Mouse (Mus musculus) liver, embryonic 12.5 days (tissue): ENCODE data around the gene Rhbdf2. TPM values are rescaled to one million over a fixed set of nuclear protein-coding genes. Genes with fewer than 3 reads are reported as not detected.

Source experiments
- ATAC-seq: fragments of 200-750 bp; cut with Nextera tagmentation; 2 replicates; pipeline ENCODE4 v1.8.0; 2017; ENCODE audit warnings: moderate number of reproducible peaks, mild to moderate bottlenecking, moderate library complexity
- H3K27ac ChIP-seq: fragments of 300-500 bp; sonication (generic); 2 replicates; pipeline ENCODE4 v1.5.1; 2016; ENCODE audit warnings: mild to moderate bottlenecking
- H3K27me3 ChIP-seq: fragments of 300-500 bp; sonication (generic); replicated peaks from 2 replicates; pipeline ENCODE4 v1.6.1; 2016; ENCODE audit warnings: mild to moderate bottlenecking, moderate library complexity
- H3K36me3 ChIP-seq: fragments of 300-500 bp; sonication (generic); 2 replicates; pipeline ENCODE4 v1.6.1; 2016; ENCODE audit warnings: mild to moderate bottlenecking, moderate library complexity
- H3K4me1 ChIP-seq: fragments of 300-500 bp; sonication (generic); 2 replicates; pipeline ENCODE4 v1.6.1; 2016
- H3K4me2 ChIP-seq: fragments of 300-500 bp; sonication (generic); 2 replicates; pipeline ENCODE4 v1.6.1; 2016; ENCODE audit warnings: mild to moderate bottlenecking, moderate library complexity
- H3K4me3 ChIP-seq: fragments of 300-500 bp; sonication (generic); 2 replicates; pipeline ENCODE4 v1.5.1; 2016; ENCODE audit warnings: mild to moderate bottlenecking, moderate library complexity
- H3K9ac ChIP-seq: fragments of 300-500 bp; sonication (generic); 2 replicates; pipeline ENCODE4 v1.6.1; 2016; ENCODE audit warnings: mild to moderate bottlenecking, moderate library complexity
- H3K9me3 ChIP-seq: fragments of 300-500 bp; sonication (generic); replicated peaks from 2 replicates; pipeline ENCODE4 v1.6.1; 2016; ENCODE audit warnings: mild to moderate bottlenecking, moderate library complexity
- WGBS: fragments of 180-500 bp; shearing (Covaris S2); methylation state at CpG from one replicate; pipeline ENCODE4 v1.1.7; 2016; ENCODE audit not compliant: insufficient replicate concordance; 5-methylcytosine and 5-hydroxymethylcytosine counted together
- polyA plus RNA-seq: library from polyadenylated mRNA; unstranded; fragments of >200 nt; fragmentation: Nextera tagmentation; extraction: Ambion mirVana; gene quantifications from 2 replicates; pipeline ENCODE4 v1.2.1, GENCODE M21; 2016

Rhbdf2 gene
- polyA plus RNA-seq, 1 experiment from 2014 or later = 8.0 TPM

GRCm38 (mm10) chr11:116591621-116592020 lies 35.2 kb downstream of the Rhbdf2 start:
- Histone ChIP-seq H3K4me1 (peaks cover 39% of the 10 kb centered on the region), H3K4me2 (no peak overlapping the region), H3K36me3 (peaks cover 2% of the 10 kb centered on the region; the same call in 1 of the 2 replicates), H3K9me3 (no peaks in the 10 kb centered on the region), H3K4me3 (no peak overlapping the region), H3K27ac (no peak overlapping the region), H3K27me3 (peaks cover 40% of the 10 kb centered on the region), H3K9ac (no peak overlapping the region)
- ATAC-seq = no peak
- 62% methylated on average over 4 of the region's 4 CpGs for WGBS

DNA sequence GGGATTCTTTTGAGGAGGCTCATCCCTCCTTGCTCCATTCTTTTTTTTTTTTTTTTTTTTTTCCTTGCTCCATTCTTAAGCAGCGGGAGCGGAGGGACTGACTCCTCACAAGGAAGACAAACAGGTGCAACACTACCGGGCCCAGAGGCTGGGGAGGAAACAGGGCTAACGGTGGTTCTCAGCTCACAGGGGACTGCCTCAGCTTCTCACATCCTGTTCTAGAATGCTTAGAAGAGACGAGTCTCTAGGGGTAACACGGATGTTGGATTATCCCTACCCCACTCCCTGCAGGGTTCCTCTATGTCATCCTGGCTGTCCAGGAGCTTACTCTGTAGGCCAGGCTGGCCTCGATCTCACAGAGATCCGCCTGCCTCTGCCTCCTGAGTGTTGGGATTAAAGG lies 37.2 kb downstream of the Rhbdf2 start:
- 0 out of 2 replicates have a peak overlapping the region, but pooled peaks have one; percentile 13 for H3K9ac ChIP-seq
- no peak overlapping the region for H3K27ac ChIP-seq
- ATAC-seq = no peak
- H3K4me2 ChIP-seq = no peak overlapping the region
- H3K9me3 ChIP-seq = no peaks in the 10 kb centered on the region
- peaks cover 38% of the 10 kb centered on the region for H3K27me3 ChIP-seq
- WGBS = 54% methylated on average over 8 of the region's 8 CpGs
- H3K4me1 ChIP-seq = peaks cover 42% of the 10 kb centered on the region
- no peak overlapping the region for H3K4me3 ChIP-seq
- H3K36me3 ChIP-seq = no peaks in the 10 kb centered on the region

DNA sequence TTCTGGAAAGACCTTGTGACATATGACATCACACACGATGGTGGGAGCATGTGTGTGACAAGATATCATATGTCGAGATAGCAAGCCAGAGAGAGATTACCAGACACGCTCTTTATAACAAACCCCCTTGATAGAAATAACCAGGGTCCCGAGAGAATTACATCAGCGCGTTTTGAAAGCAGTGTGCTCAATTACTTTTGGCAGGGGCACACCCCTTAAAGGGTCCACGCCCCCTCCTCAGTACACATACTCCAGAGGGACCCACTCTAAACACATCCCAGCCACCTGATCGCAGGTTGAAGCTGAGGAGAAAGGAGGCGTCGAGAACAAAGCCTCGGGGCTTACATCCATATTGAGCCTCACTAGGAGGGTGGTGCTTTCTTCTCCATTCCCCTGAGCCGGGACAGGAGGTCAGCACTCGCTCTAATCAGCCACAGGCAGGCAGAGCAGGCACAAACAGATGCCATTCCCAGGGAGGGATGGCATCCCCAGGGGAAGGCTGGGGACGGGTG lies 37.7 kb downstream of the Rhbdf2 start:
- no peak overlapping the region for H3K4me2 ChIP-seq
- 29% methylated on average over 14 of the region's 14 CpGs for WGBS
- peaks cover 33% of the 10 kb centered on the region for H3K27me3 ChIP-seq
- peak overlapping the region; percentile 13; the same call in 1 of the 2 replicates for H3K9ac ChIP-seq
- H3K36me3 ChIP-seq = no peaks in the 10 kb centered on the region
- ATAC-seq = no peak
- no peak overlapping the region for H3K4me3 ChIP-seq
- H3K27ac ChIP-seq = no peak overlapping the region
- no peaks in the 10 kb centered on the region for H3K9me3 ChIP-seq
- H3K4me1 ChIP-seq = peaks cover 42% of the 10 kb centered on the region

DNA sequence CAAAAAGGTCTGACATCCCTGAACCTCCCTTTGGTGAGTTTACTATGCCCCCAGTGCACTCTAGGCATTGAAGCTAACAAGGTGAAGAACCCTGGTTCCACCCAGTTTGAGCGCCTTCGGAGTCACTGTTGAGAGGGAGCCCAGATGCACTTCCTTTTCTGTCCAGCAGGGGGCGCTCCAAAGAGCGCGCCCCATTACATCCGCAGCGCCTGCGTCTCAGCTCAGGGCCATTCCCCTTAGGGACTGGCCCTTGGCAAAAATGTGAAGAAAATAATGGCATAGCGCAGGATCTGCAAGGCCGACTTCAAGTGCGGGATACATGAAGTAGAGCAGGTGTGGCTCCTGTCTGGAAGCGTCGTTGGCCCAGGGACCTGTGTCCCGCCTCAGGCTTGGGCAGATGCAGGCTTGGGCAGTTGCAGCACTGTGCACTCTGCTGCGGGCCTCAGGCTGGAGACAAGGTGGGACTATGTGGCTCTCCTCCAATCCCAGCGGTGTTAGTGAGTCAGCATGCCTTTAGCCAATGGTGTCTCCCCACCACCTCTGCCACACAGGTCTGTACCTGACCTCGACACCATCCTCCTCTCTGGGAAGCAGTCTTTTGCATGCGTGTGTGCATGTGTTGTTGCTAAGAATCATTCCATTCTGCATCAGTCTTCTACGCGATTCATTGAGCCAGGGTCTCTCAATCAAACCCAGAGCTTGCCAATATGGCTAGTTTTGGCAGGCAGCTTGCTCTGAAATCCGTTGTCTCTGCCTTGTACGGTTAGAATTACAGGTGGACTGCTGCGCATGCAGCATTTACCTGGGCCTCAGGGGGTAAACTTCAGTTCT lies 39.8 kb downstream of the Rhbdf2 start:
- 26% methylated on average over 23 of the region's 23 CpGs for WGBS
- Histone ChIP-seq H3K27ac (no peak overlapping the region), H3K4me2 (no peak overlapping the region; the same call in 1 of the 2 replicates), H3K27me3 (peaks cover 31% of the 10 kb centered on the region), H3K4me3 (no peak overlapping the region), H3K4me1 (peaks cover 38% of the 10 kb centered on the region), H3K36me3 (no peaks in the 10 kb centered on the region), H3K9me3 (no peaks in the 10 kb centered on the region), H3K9ac (no peak overlapping the region)
- ATAC-seq = peak; percentile 73

DNA sequence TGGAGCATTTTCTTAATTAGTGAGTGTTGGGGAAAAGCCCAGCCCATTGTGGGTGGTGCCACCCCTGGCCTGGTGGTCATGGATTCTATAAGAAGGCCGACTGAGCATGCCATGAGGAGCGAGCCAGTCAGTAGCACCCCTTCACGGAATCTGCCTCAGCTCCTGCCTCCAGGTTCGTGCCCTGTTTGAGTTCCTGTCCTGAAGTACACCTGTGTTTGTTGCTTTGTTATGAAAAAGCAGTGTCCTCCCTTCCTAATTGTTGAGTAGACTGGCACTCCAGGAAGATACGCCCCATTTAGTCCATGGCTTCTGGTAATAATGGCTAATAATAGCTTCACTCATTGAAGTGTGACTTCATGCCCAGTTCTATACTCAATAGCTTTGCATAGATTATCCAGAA lies 40.5 kb downstream of the Rhbdf2 start, which contains the start of gene Aanat:
Aanat (plus strand) TSS at position 123 of the 400 bp plus-strand sequence.
- H3K4me1 ChIP-seq = peaks cover 39% of the 10 kb centered on the region
- H3K9me3 ChIP-seq = no peaks in the 10 kb centered on the region
- H3K4me2 ChIP-seq = no peak within 1 kb of the TSS; the same call in 1 of the 2 replicates
- peaks cover 31% of the 10 kb centered on the region for H3K27me3 ChIP-seq
- H3K9ac ChIP-seq = no peak within 1 kb of the TSS
- no peak within 1 kb of the TSS for H3K4me3 ChIP-seq
- no peaks in the 10 kb centered on the region for H3K36me3 ChIP-seq
- ATAC-seq = no peak
- H3K27ac ChIP-seq = no peak within 1 kb of the TSS
- 62% methylated on average over 5 of the region's 5 CpGs for WGBS

DNA sequence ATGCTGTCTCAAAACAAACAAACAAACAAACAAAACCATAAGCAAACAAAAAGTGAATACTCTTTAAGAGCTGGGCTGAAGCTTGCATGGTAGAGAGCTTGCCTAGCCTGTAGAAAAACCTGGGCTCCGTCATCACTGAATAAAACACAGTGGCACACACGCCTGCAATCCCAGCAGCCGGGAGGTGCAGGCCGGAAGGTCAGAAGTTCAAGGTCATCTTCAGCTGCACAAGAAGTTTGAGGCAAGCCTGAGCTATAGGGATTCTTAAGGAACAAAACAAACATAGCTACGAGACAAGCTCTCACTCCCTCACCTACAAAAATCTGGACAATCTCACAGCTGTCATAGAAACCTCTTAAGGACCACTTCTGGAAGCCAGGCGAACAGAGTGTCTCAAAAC lies 41.1 kb downstream of the Rhbdf2 start:
- no peak for ATAC-seq
- H3K4me3 ChIP-seq = no peak overlapping the region
- H3K9ac ChIP-seq = no peak overlapping the region
- no peaks in the 10 kb centered on the region for H3K36me3 ChIP-seq
- peaks cover 38% of the 10 kb centered on the region for H3K4me1 ChIP-seq
- H3K9me3 ChIP-seq = no peaks in the 10 kb centered on the region
- 73% methylated on average over 6 of the region's 6 CpGs for WGBS
- H3K4me2 ChIP-seq = no peak overlapping the region
- H3K27me3 ChIP-seq = peaks cover 31% of the 10 kb centered on the region
- no peak overlapping the region for H3K27ac ChIP-seq

GRCm38 (mm10) chr11:116581376-116581814 lies 45.4 kb downstream of the Rhbdf2 start, which contains the start of gene Ube2o:
Ube2o (minus strand) TSS chr11:116581447.
- peak within 1 kb of the TSS; percentile 97 for H3K27ac ChIP-seq
- H3K4me1 ChIP-seq = peaks cover 44% of the 10 kb centered on the region
- H3K36me3 ChIP-seq = peaks cover 20% of the 10 kb centered on the region
- H3K27me3 ChIP-seq = no peaks in the 10 kb centered on the region
- WGBS = 5% methylated on average over 50 of the region's 51 CpGs
- H3K4me3 ChIP-seq = peak within 1 kb of the TSS; percentile 95
- H3K9me3 ChIP-seq = no peaks in the 10 kb centered on the region
- peak within 1 kb of the TSS; percentile 87 for H3K4me2 ChIP-seq
- H3K9ac ChIP-seq = peak within 1 kb of the TSS; percentile 99
- ATAC-seq = peak; percentile 79

DNA sequence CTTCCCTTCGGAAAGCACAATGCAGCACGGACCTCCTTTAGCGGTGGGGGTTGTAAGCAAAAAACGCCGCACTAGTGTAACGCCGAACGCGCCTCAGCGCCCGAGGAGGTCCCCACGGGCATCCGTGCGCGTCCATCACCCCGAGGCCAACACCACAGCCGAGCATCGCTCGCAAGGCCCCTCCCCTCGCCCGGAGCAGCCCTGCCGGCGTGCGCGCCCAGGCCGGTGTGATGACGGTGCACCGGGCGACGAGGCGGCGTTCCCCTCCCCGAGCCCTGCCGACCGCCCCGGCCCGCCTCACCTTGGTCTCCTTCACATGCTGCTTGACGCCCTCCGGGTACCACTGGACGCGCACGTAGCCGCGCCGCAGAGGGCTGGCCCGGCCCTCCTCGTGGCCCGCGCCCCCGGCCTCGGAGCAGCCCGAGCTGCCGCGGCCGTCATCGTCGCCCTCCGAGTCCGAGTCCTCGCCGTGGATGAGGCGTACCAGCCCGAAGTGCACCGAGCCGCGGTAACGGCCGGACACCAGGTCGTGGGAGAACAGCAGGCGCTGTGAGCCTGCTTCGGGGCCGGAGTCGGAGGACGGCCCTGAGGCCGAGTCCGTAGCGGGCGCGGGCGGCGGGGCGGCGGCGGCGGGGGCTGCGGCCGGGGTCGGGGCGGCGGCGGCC lies 46.0 kb downstream of the Rhbdf2 start:
- Histone ChIP-seq H3K9me3 (no peaks in the 10 kb centered on the region), H3K36me3 (peaks cover 20% of the 10 kb centered on the region), H3K4me3 (peak overlapping the region; percentile 95), H3K9ac (peak overlapping the region; percentile 99), H3K27ac (peak overlapping the region; percentile 97), H3K4me2 (peak overlapping the region; percentile 87), H3K4me1 (peaks cover 49% of the 10 kb centered on the region), H3K27me3 (no peaks in the 10 kb centered on the region)
- under 1% methylated on average over 89 of the region's 91 CpGs for WGBS
- peak; percentile 79 for ATAC-seq

GRCm38 (mm10) chr11:116580031-116580652 lies 46.7 kb downstream of the Rhbdf2 start:
- peak; percentile 79 for ATAC-seq
- H3K4me2 ChIP-seq = peak overlapping the region; percentile 87
- peaks cover 56% of the 10 kb centered on the region for H3K4me1 ChIP-seq
- peak overlapping the region; percentile 99 for H3K9ac ChIP-seq
- H3K9me3 ChIP-seq = no peaks in the 10 kb centered on the region
- peaks cover 20% of the 10 kb centered on the region for H3K36me3 ChIP-seq
- peak overlapping the region; percentile 95 for H3K4me3 ChIP-seq
- peak overlapping the region; percentile 97 for H3K27ac ChIP-seq
- 12% methylated on average over 10 of the region's 10 CpGs for WGBS
- no peaks in the 10 kb centered on the region for H3K27me3 ChIP-seq

- H3K36me3 ChIP-seq = peaks cover 20% of the 10 kb centered on the region
- peak overlapping the region; percentile 95 for H3K4me3 ChIP-seq
- no peak for ATAC-seq
- WGBS = 85% methylated on average over 3 of the region's 3 CpGs
- H3K27ac ChIP-seq = peak overlapping the region; percentile 97
- H3K4me2 ChIP-seq = peak overlapping the region; percentile 87
- H3K9me3 ChIP-seq = no peaks in the 10 kb centered on the region
- H3K9ac ChIP-seq = peak overlapping the region; percentile 99
- peaks cover 65% of the 10 kb centered on the region for H3K4me1 ChIP-seq
- H3K27me3 ChIP-seq = no peaks in the 10 kb centered on the region
These were observed 47.5 kb downstream of the Rhbdf2 start for GRCm38 (mm10) chr11:116579280-116579679.

- H3K4me1 ChIP-seq = peaks cover 96% of the 10 kb centered on the region
- peak overlapping the region; percentile 0; the same call in 1 of the 2 replicates for H3K4me3 ChIP-seq
- H3K4me2 ChIP-seq = peak overlapping the region; percentile 80
- ATAC-seq = no peak
- H3K27me3 ChIP-seq = no peaks in the 10 kb centered on the region
- WGBS = 78% methylated on average over 2 of the region's 2 CpGs
- H3K36me3 ChIP-seq = peaks cover 26% of the 10 kb centered on the region
- H3K9ac ChIP-seq = peak overlapping the region; percentile 61
- H3K9me3 ChIP-seq = no peaks in the 10 kb centered on the region
- peak overlapping the region; percentile 97 for H3K27ac ChIP-seq
These were observed 51.4 kb downstream of the Rhbdf2 start for GRCm38 (mm10) chr11:116575396-116575795.
